Mouse (Mus musculus) layer of hippocampus, adult 2 months (tissue): ENCODE data around the gene Banf2. TPM values are rescaled to one million over a fixed set of nuclear protein-coding genes. Genes with fewer than 3 reads are reported as not detected.

Source experiments
- DNase-seq, 2 experiments: peaks; one replicate each; pipeline ENCODE4 v3.0.0; 2022; ENCODE audit warnings: low spot score in 2 of 2
- H3K27ac ChIP-seq: fragments of 200-600 bp; 2 replicates; pipeline ENCODE4 v1.8.1; 2022
- H3K4me3 ChIP-seq: fragments of 200-600 bp; 2 replicates; pipeline ENCODE4 v1.8.1; 2022; ENCODE audit warnings: mild to moderate bottlenecking
- CTCF ChIP-seq: fragments of 200-600 bp; conservative IDR thresholded peaks from 2 replicates; pipeline ENCODE4 v1.8.1; 2022; ENCODE audit warnings: antibody characterized with exemption, mild to moderate bottlenecking, moderate library complexity
- long read RNA-seq, 2 experiments: library from polyadenylated mRNA; stranded (forward); transcript quantifications; one replicate each; pipeline ENCODE4 v2.0.0; 2021; ENCODE audit warnings: borderline mapping rate in 2 of 2
- total RNA-seq, 2 experiments: library from RNA; stranded (reverse); gene quantifications; 2 replicates each; pipeline ENCODE4 v1.2.3; 2021

The Banf2 gene
- not detected for total RNA-seq
- long read RNA-seq, experiment 1 = 0 reads
- long read RNA-seq, experiment 2 = 0 reads

GRCm38 (mm10) chr2:144032664-144033063, at the start of gene Banf2:
Gene Banf2, plus strand, starts transcription at chr2:144033059.
- TF ChIP-seq CTCF = no peak
- Histone ChIP-seq H3K27ac (no peak within 1 kb of the TSS), H3K4me3 (no peak within 1 kb of the TSS)
- DNase-seq = no peak

- DNase-seq = no peak
- TF ChIP-seq CTCF = no peak
- peak overlapping the region; percentile 44; the same call in 1 of the 2 replicates for H3K27ac ChIP-seq
- H3K4me3 ChIP-seq = no peak overlapping the region
Observed at GRCm38 (mm10) chr2:143983482-143983881, 49.4 kb upstream of the Banf2 start.

DNA sequence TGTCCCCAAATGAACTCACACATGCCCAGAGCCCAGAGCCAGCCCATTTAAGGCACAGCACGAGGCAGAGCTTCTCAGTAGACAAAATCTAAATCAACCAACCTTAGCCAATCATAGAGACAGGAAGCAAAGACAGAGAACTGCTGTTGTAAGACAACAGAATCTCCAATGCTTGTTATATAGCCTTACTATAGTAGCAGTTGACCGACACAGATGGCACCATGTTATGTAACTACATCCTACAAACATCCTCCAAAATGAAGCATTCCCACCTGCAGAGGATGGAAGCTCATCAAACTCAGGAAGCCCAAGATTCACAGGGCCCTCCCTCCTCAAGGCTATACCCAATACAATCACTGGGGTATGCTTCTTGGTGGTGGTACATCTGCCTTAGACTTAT, 45.4 kb upstream of the Banf2 start:
- no peak for DNase-seq
- no peak overlapping the region for H3K4me3 ChIP-seq
- no peak for TF ChIP-seq CTCF
- H3K27ac ChIP-seq = no peak overlapping the region

GRCm38 (mm10) chr2:143988016-143988415, 44.8 kb upstream of the Banf2 start:
- H3K27ac ChIP-seq = no peak overlapping the region
- no peak for TF ChIP-seq CTCF
- no peak for DNase-seq
- no peak overlapping the region for H3K4me3 ChIP-seq

DNA sequence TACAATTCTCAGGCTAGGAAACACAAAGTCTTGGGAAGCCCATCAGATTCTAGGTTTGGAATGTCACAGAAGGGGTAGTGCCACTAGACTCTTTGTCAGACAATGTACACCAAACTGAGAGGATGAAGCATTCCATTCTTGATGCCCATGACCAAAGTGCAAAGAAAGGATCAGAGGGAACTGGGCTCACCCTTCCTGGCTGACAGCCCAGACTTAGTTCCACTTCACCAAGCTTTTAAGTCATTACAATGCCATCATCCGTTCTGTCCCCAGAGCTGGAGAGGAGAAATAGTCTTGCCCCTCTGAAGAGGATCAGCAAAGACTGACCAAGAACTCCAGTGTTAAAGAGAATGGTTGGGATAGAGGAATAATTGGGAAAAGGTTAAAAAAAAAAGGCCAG, 41.9 kb upstream of the Banf2 start:
- DNase-seq = no peak
- no peak for TF ChIP-seq CTCF

GRCm38 (mm10) chr2:143991964-143992672, 40.7 kb upstream of the Banf2 start:
- DNase-seq = no peak
- no peak for TF ChIP-seq CTCF
- H3K27ac ChIP-seq = peak overlapping the region; percentile 7; the same call in 1 of the 2 replicates
- no peak overlapping the region for H3K4me3 ChIP-seq

More for the DNA sequence above, 41.9 kb upstream of the Banf2 start:
- no peak overlapping the region for H3K4me3 ChIP-seq
- peak overlapping the region; percentile 6; the same call in 1 of the 2 replicates for H3K27ac ChIP-seq

DNA sequence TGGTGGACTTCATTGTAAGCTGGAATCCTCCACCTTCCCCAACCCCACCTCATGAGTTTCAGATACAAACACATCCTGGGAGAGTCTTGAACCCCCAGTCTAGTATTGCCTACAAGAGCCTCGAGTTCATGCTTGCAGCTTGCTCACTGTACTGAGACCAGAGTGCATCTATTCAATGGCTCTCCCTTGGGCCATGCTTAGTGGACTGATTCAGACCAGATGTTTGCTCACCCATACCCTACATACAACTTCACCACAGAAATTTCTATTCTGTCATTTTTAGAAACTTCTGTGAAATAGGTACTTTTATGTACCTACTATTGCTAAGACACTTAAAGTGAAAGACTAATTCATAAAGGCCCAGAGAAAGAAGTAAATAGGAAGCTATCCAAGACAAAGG, 39.9 kb upstream of the Banf2 start:
- DNase-seq = no peak
- H3K27ac ChIP-seq = no peak overlapping the region; the same call in 1 of the 2 replicates
- H3K4me3 ChIP-seq = no peak overlapping the region
- no peak for TF ChIP-seq CTCF

DNA sequence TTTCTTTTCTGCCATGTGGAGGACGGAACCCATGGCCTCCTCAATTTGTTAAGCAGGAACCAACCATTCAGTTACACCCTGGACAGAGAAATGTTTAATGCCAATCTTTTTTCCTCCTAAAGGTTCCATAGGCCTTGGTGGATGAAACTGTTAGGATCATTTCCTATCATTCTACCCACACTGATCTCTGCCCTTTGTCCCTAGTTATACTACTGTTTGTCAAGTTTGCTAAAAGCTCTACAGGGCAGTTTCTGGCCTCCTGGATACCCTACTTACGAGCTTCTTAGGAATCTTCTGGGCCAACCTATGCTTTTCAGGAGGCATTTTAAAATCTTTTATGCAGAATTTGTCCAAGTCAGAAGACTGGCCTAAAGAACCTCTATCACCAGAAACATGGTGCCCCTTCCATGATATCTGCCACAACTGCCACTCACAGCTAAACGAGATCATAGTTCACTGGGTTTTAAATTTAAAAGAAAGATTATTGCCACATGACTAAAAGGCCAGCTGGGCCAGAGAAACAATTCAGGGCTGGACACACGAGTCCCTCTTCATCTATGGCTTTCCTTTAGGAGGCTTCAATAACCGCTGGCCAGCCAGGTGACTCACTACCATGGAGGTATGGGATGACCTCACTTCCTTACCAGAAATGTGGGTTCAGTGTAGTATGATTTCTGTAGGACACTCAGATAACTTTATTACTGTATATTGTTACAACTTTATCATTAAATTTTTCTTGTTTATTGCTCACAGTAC, 30.5 kb upstream of the Banf2 start:
- H3K27ac ChIP-seq = no peak overlapping the region
- no peak overlapping the region for H3K4me3 ChIP-seq
- no peak for DNase-seq
- TF ChIP-seq CTCF = no peak

GRCm38 (mm10) chr2:144003544-144003943, 29.3 kb upstream of the Banf2 start:
- no peak for DNase-seq
- no peak for TF ChIP-seq CTCF
- no peak overlapping the region for H3K27ac ChIP-seq
- H3K4me3 ChIP-seq = no peak overlapping the region

- H3K27ac ChIP-seq = no peak overlapping the region
- no peak for DNase-seq
- H3K4me3 ChIP-seq = no peak overlapping the region
- 0 out of 2 replicates have a peak, but pooled peaks have one; percentile 7 for TF ChIP-seq CTCF
Observed at GRCm38 (mm10) chr2:144005166-144005955, 27.5 kb upstream of the Banf2 start.

- no peak overlapping the region for H3K4me3 ChIP-seq
- no peak overlapping the region for H3K27ac ChIP-seq
- DNase-seq = no peak
- TF ChIP-seq CTCF = no peak
Observed at GRCm38 (mm10) chr2:144006686-144007085, 26.2 kb upstream of the Banf2 start.

- Histone ChIP-seq H3K27ac (no peak overlapping the region), H3K4me3 (no peak overlapping the region)
- TF ChIP-seq CTCF = no peak
- no peak for DNase-seq
Observed at GRCm38 (mm10) chr2:144007211-144007610, 25.6 kb upstream of the Banf2 start.

DNA sequence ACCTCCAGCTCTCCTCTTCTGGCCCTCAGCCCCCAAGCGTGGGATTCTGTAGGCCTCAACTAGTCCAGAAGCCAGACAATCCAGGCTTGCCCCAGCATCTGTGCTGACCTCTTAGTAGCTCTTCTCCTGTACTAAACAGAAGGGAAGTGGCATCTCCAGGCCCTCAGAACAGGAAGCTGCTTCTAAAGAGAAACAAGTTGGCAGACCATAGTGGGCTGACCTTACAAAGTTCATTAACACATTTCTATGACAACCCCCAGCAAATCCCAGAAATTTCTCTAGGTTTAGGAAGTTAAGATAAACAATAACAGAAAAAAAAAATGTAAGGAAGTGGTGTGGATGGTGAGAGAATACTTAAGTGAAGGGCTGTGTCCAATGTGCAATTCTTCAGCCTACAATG, 23.8 kb upstream of the Banf2 start:
- no peak overlapping the region for H3K4me3 ChIP-seq
- no peak for DNase-seq
- peak overlapping the region; percentile 0; the same call in 1 of the 2 replicates for H3K27ac ChIP-seq
- no peak for TF ChIP-seq CTCF
